Mouse (Mus musculus) liver, embryonic 14.5 days (tissue): ENCODE measurements around the gene Tns3.

ENCODE experiments used
- CTCF ChIP-seq: IDR thresholded peaks from 2 replicates; pipeline ENCODE4 v1.5.1; 2016; ENCODE audit warnings: antibody characterized with exemption, low read depth, control low read depth
- EP300 ChIP-seq: IDR thresholded peaks from 2 replicates; pipeline ENCODE4 v1.6.1; 2016; ENCODE audit warnings: antibody characterized with exemption, low read depth

- TF ChIP-seq CTCF: no peak
- TF ChIP-seq EP300: no peak
Measured at GRCm38 (mm10) chr11:8479858-8480257, 184.5 kb downstream of the Tns3 start.
